Mouse (Mus musculus) granulocyte monocyte progenitor cell, adult 5-6 weeks (primary cell): Measurements from ENCODE around the gene Tenm3. TPM values are rescaled to one million over a fixed set of nuclear protein-coding genes. Genes with fewer than 3 reads are reported as not detected.
A peak's percentile ranks its signal among the peaks of the same experiment; 100 is the strongest.

Source experiments
- ATAC-seq: replicated peaks from 2 replicates; pipeline ENCODE4 v1.8.0; 2016; ENCODE audit warnings: mild to moderate bottlenecking, moderate TSS enrichment, inconsistent platforms; ENCODE audit not compliant: poor library complexity, severe bottlenecking
- total RNA-seq, 2 experiments: library from RNA; stranded (forward) in 1 of 2; stranded (reverse) in 1 of 2; fragments of 200-712, 200-1000 nt in 1 of 2; fragments of >200 nt in 1 of 2; fragmentation: Nextera tagmentation in 1 of 2; gene quantifications; 2 replicates each; pipeline ENCODE4 v1.2.3; 2014 to 2017

Gene Tenm3
- total RNA-seq, 2 experiments from 2014 or later: not detected

GRCm38 (mm10) chr8:48604190-48604897 is 239.4 kb downstream of the Tenm3 start:
- ATAC-seq: no peak

- ATAC-seq: no peak
Measured at GRCm38 (mm10) chr8:48603165-48603840, 240.4 kb downstream of the Tenm3 start.

DNA sequence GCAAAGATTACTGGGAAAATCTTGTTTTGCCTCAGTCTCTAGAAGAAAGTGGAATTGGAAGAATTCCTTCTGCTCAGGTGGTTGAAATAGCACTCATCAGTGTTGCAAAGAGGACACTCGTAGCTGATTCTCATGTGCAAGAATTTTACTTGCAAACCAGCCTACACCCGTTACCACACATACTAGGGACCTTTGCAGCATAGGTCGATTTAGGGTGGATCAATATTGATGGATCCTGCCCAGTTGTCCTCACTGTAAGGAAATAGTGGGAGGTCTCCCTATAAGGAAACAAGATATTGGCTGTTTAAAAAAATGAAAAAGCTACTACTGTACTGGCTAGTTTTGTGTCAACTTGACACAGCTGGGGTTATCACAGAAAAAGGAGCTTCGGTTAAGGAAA is 242.1 kb downstream of the Tenm3 start:
- ATAC-seq: no peak

- ATAC-seq: no peak
Measured at GRCm38 (mm10) chr8:48599028-48599427, 244.7 kb downstream of the Tenm3 start.

DNA sequence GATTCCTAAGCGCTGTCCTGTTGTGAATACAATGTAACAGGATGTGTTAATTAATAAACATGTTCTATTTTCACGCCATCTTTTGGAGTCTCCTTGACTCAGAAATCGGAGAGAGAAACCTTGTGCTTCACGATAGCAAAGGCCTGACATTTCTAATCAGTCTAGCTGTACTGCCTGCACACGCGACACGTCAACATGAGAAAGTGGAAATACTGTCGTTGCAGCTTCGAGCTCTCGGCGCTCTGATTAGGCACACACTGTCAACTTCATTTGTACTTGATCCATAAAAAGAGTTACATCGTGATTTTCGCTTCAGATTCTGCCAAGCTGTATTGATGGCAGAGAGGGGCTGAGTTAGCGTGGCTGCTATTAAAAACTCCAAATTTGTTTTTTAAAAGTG is 247.4 kb downstream of the Tenm3 start:
- no peak for ATAC-seq

GRCm38 (mm10) chr8:48591818-48592217 is 251.9 kb downstream of the Tenm3 start:
- ATAC-seq: no peak

DNA sequence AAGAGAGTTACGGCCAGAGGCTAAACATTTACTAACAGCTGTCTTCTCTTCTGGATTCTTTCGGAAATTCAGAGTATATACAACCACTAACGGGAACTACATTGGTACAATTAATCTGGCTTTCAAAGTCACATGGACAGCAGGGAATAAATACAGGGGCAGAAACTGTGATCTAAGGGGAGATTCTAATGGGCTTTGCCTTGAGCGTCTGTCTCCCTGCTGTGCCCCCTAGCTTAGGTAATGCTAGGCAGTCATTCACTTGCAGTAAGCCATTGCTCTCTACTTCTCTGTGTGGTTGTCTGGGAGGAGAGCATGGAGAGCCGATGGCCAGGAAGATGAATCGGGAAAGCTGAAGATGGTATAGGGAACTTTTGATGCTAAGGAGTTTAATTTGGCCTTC is 264.0 kb downstream of the Tenm3 start:
- no peak for ATAC-seq

DNA sequence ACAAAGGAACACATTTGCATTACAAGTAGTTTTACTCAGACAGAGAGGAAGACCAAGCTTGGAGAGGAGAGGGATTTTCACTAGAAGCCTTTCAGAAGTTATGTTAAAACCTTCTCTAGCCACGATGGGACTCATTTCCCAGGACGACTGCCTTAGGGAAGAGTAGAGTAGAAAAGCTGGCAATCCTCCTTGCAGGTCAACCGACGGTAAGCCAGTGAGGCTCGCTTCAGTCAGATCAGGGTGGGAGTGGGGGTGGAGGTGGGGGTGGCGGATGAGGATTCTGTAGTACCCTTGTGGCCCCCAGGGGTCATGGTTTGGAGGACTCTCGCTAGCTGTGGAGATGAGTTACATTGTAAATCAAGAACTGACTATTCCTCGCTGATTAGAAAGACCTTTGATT is 264.6 kb downstream of the Tenm3 start:
- ATAC-seq: no peak

GRCm38 (mm10) chr8:48572941-48573340 is 270.8 kb downstream of the Tenm3 start:
- ATAC-seq: no peak

- ATAC-seq: no peak
Measured at GRCm38 (mm10) chr8:48572345-48572744, 271.4 kb downstream of the Tenm3 start.

DNA sequence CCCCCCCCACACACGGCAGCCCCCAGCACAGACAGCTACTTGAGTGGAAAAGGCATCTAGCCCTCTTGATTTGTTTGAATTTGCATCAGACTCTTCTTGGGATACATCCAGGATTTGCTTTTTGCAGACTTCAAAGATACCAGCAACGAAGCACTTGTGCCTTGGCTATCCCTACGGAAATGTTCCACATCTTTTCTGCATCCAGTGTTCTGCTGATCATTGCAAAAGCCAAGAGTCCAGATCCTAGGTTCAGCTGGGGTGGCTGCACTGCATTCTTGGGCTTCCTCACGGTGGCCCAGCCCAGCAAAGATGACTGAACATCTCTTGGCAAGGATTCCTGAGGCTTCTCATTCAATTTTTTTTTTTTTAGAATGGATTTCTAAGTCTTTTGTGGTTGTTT is 275.1 kb downstream of the Tenm3 start:
- ATAC-seq: no peak

DNA sequence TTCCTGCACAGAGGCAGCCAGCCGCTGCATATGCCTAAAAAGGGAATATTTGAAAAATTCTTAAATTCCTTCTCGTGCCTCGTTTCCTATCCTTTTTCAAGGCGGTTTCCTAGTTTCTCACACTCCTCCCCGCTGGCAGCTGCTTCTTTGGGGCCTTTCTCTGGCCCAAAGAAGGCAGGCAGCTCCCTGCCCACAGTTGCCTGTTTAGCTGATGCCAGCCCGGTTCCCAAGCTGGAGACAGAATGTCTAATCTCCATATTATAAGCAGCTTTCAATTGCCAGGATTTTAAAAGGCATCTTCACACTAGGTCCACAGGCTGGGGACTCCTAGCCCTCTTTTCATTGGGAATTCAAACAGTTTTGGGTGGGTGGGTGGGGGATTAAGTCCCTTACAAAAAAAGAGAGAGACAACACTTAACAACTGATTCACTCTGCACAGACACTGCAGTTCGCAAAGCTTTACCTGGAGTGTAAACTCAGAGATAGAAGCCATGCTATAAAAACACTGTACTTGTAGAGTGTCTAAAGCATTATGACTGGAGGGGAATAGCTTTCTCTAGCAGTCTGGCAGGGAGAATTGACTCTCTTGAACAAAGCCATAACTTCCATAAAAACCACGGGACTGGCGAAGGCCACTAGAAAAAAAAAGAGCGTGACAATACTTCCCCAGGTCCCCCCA is 275.7 kb downstream of the Tenm3 start:
- ATAC-seq: no peak

DNA sequence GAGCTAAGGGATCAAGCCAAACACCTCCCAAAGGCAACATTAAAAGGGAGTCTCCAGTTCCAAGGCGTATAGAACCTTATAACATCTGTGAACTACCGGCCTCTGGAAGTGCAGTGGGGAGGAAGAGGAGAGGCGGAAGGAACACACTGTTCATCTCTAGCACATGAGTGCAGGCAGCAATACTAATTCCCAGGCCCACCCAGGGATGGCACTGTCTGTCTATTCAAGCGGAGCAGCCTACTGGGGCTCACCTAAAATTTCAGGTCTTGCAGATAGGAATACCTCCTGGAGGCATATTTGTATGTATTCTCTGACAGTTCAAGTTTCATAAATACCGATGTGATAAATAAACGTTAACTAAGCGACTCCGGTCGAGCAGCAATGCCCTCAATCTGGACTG is 283.5 kb downstream of the Tenm3 start:
- no peak for ATAC-seq

DNA sequence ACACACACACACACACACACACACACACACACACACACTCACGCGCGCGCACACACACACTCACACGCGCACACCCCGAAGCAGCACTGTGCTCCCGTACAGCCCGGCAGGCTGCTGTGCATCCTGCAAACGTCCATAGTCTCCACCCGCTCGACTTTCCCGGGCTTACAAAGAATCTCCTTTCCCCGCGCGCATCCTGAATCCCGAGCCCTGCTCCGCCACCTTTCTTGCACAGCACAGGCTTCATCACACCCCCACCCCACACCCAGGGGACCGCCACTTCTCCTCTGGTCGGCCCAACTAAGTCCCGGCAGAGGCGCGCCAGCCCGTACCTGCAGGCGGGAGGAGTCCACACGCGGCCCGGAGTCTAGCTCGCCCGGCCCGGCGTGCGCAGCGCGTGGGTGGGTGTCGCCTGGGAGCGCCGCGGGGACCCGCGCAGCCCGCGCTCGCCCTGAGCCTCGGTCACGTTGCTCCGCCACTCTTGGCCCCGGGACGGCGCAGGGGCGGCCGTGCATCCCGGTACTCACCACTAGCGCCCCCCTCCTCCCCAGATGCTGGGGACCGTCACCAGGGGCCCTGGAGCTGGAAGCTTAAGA is 288.1 kb downstream of the Tenm3 start:
- ATAC-seq: peak; percentile 58

- peak; percentile 77 for ATAC-seq
Measured at GRCm38 (mm10) chr8:48554762-48555545, 288.8 kb downstream of the Tenm3 start.

GRCm38 (mm10) chr8:48553791-48554288 is 289.9 kb downstream of the Tenm3 start:
- ATAC-seq: no peak

GRCm38 (mm10) chr8:48552306-48552705 is 291.4 kb downstream of the Tenm3 start:
- ATAC-seq: no peak

GRCm38 (mm10) chr8:48551370-48551769 is 292.4 kb downstream of the Tenm3 start:
- no peak for ATAC-seq

- no peak for ATAC-seq
Measured at GRCm38 (mm10) chr8:48548908-48549307, 294.8 kb downstream of the Tenm3 start.

DNA sequence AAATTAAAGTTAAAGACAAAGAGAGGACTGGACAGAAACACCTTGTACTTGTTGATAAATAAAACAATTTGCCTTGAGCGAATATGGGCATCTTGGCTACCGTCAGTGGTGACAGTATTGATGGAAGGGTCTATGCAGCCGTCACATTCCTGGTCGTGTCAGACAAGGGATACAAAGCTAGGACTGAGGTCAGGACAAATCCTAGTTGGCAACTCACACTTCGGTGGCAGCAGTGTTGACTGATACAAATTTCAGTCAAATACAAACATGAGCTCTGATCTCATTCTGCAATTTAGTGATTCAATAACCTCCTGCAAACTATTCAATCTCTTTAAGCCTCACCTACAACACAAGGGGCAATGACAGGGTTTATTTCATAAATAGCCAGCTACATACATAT is 298.1 kb downstream of the Tenm3 start:
- no peak for ATAC-seq
